Mouse (Mus musculus) ovary, postnatal 36 days (tissue): ENCODE measurements around the gene Lmx1b.

Experiments
- DNase-seq: peaks from one replicate; pipeline ENCODE4 v3.0.0; 2022; ENCODE audit warnings: low spot score, mixed read lengths

Lmx1b gene

GRCm38 (mm10) chr2:33643721-33644713 lies 3.7 kb upstream of the Lmx1b start:
- DNase-seq, result no peak

GRCm38 (mm10) chr2:33642650-33643458 lies 2.5 kb upstream of the Lmx1b start:
- peak; percentile 74 for DNase-seq

- no peak for DNase-seq
Observed at GRCm38 (mm10) chr2:33641859-33642571, 1.7 kb upstream of the Lmx1b start.

- peak; percentile 52 for DNase-seq
Observed at GRCm38 (mm10) chr2:33640978-33641858, 907 bp upstream of the Lmx1b start.

GRCm38 (mm10) chr2:33639301-33640170 lies 775 bp downstream of the Lmx1b start:
- DNase-seq, result no peak

- no peak for DNase-seq
Observed at GRCm38 (mm10) chr2:33638141-33638733, 2.1 kb downstream of the Lmx1b start.

- DNase-seq, result no peak
Observed at GRCm38 (mm10) chr2:33637288-33637687, 3.0 kb downstream of the Lmx1b start.

- no peak for DNase-seq
Observed at GRCm38 (mm10) chr2:33636628-33637188, 3.6 kb downstream of the Lmx1b start.

GRCm38 (mm10) chr2:33636117-33636521 lies 4.2 kb downstream of the Lmx1b start:
- DNase-seq, result no peak

- no peak for DNase-seq
Observed at GRCm38 (mm10) chr2:33635323-33636116, 4.8 kb downstream of the Lmx1b start.

DNA sequence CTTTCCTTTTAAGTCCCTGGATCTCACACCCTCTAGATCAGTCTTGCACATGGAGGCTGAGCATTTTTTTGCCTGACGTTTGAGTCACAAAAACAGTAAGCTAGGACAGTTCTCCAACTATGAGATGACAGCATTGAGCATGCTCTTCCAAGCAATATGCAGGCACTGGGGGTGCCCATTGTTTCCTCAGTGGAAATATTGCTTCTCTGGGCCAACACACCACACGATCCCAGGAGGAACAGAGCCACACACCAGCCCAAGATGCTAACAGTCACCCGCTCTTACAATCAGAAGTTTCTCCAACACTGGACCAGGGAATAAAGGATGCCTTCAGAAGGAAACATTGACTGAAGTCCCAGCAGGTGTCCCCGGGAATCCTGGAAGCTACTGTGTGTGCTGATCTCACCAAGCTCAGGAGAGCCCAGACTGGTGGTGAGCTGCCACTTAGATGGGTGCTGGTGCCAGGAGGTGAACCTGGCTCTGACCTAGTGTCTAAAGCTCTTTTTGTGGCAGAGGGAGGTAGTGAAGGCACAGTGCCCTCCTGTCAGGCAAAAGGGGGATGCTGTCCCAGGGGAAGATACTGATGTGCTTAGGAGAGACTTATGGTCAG lies 5.7 kb downstream of the Lmx1b start:
- DNase-seq, result no peak

GRCm38 (mm10) chr2:33633955-33634354 lies 6.4 kb downstream of the Lmx1b start:
- DNase-seq, result no peak

GRCm38 (mm10) chr2:33633237-33633636 lies 7.1 kb downstream of the Lmx1b start:
- no peak for DNase-seq

- no peak for DNase-seq
Observed at GRCm38 (mm10) chr2:33632551-33633059, 7.7 kb downstream of the Lmx1b start.

DNA sequence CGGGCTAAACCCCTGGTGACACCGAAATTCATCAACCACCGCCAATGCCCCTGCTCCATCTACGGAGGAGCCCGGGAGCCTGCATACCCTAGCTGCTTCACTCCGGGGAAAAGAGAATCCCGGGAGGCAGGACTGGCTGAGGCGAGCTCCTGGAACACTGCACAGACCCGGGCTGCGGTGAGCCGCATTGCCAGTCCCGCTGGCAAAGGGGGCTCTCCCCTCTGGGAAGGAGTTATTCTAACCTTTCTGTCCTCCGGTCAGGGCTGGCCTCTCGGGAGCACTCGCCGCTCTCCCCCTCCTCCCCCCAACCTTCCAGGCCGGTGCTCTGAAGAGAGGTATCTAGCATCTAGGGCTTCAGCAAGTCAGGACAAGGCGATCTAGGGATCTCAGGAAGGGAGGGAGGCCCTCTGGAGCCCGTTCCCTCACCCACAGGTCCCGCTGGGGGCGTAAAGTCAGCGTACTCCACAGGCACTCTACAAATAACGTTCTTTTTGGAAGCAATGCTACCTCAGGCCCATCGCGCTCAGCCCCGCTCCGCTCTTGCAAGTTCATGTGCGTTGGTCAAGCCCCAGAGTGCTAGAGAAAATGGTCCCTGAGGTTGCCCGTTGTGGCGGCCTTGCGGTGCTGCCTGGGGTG lies 8.5 kb downstream of the Lmx1b start:
- DNase-seq, result no peak

GRCm38 (mm10) chr2:33631022-33631707 lies 9.1 kb downstream of the Lmx1b start:
- DNase-seq, result no peak
